Mouse (Mus musculus): ENCODE measurements at regions not wholly inside any gene's neighbourhood (a gene's known extent, or its start where the extent isn't known, plus 50 kb on each side); places are given as distances from the start of the nearest gene placed in this dataset.

- DNase-seq (ENCODE audit: low read depth, low spot score): no peak
- Histone ChIP-seq H3K36me3 (ENCODE audit: control insufficient read depth in 1 of 2, insufficient read depth in 2 of 2, low read length in 2 of 2) (no peaks in the 10 kb centered on the region), H3K9ac (ENCODE audit: control insufficient read depth, low read depth, low read length, poor library complexity, severe bottlenecking) (no peak overlapping the region), H3K27me3 (ENCODE audit: control insufficient read depth in 1 of 2, insufficient read depth in 2 of 2, low read length in 2 of 2) (peaks cover 0 to 13% of the 10 kb centered on the region in 2 experiments), H3K4me3 (ENCODE audit: control insufficient read depth in 1 of 2, insufficient read depth in 1 of 2, low read depth in 2 of 2, low read length in 2 of 2) (no peak overlapping the region), H3K79me2 (ENCODE audit: control insufficient read depth, insufficient read depth, low read length, poor library complexity) (no peaks in the 10 kb centered on the region), H3K4me1 (ENCODE audit: control insufficient read depth in 1 of 2, insufficient read depth in 2 of 2, low read length in 2 of 2) (no peaks in the 10 kb centered on the region), H3K9me3 (replicated peaks; ENCODE audit: insufficient read depth, low read length) (no peaks in the 10 kb centered on the region), H3K27ac (ENCODE audit: control insufficient read depth, low read depth, low read length) (no peak overlapping the region)
- TF ChIP-seq E2F4 (IDR thresholded peaks at IDR 0.05; ENCODE audit: borderline replicate concordance, low read depth, low read length) (no peak), POLR2AphosphoS5 (IDR thresholded peaks at IDR 0.05; ENCODE audit: borderline replicate concordance, low read depth, low read length) (no peak), MXI1 (IDR thresholded peaks at IDR 0.05; ENCODE audit: low read depth, low read length) (no peak), MYB (IDR thresholded peaks at IDR 0.05; ENCODE audit: low read depth, low read length) (no peak), MEF2A (IDR thresholded peaks at IDR 0.05; ENCODE audit: extremely low read depth, insufficient replicate concordance, low read depth, low read length, poor library complexity, severe bottlenecking) (no peak), MAZ (IDR thresholded peaks at IDR 0.05; ENCODE audit: low read depth, low read length) (no peak), TBP (IDR thresholded peaks at IDR 0.05; ENCODE audit: low read depth, low read length) (no peak), SIN3A (IDR thresholded peaks at IDR 0.05; ENCODE audit: low read length) (no peak), POLR2A (IDR thresholded peaks at IDR 0.05; ENCODE audit: control insufficient read depth in 1 of 2, insufficient read depth in 1 of 2, low read depth in 1 of 2, low read length in 2 of 2, poor library complexity in 1 of 2) (no peak)
Observed at GRCm38 (mm10) chr5:76078485-76078884, 61.6 kb upstream of the Srd5a3 start.

DNA sequence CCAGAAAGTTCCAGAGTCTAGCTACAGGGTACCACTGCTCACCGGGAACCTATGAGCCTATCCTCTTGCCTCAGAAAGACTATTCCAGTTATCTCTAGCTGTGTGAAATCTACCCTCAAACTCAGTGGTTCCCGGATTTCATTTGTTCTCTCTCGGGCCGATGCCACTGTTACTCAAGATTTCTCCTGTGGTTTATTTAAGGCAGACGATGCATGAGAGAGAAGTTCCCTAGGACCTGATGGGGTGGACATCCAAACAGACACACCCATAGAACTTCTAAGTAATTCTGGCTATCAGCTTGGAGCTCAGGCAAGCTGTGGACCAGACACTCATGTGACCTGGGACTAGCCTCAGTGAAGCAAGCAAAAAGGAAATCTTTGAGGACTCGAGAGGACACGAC, 63.8 kb upstream of the Srd5a3 start:
- Histone ChIP-seq H3K79me2 (ENCODE audit: control insufficient read depth, insufficient read depth, low read length, poor library complexity) (no peaks in the 10 kb centered on the region), H3K27ac (ENCODE audit: control insufficient read depth, low read depth, low read length) (no peak overlapping the region), H3K27me3 (ENCODE audit: control insufficient read depth in 1 of 2, insufficient read depth in 2 of 2, low read length in 2 of 2) (peaks cover 0 to 13% of the 10 kb centered on the region in 2 experiments), H3K4me3 (ENCODE audit: control insufficient read depth in 1 of 2, insufficient read depth in 1 of 2, low read depth in 2 of 2, low read length in 2 of 2) (no peak overlapping the region), H3K36me3 (ENCODE audit: control insufficient read depth in 1 of 2, insufficient read depth in 2 of 2, low read length in 2 of 2) (no peaks in the 10 kb centered on the region), H3K9ac (ENCODE audit: control insufficient read depth, low read depth, low read length, poor library complexity, severe bottlenecking) (no peak overlapping the region), H3K9me3 (replicated peaks; ENCODE audit: insufficient read depth, low read length) (no peaks in the 10 kb centered on the region), H3K4me1 (ENCODE audit: control insufficient read depth in 1 of 2, insufficient read depth in 2 of 2, low read length in 2 of 2) (no peaks in the 10 kb centered on the region)
- no peak for DNase-seq (ENCODE audit: low read depth, low spot score)
- no peak for TF ChIP-seq CHD1 (IDR thresholded peaks at IDR 0.05; ENCODE audit: low read depth, low read length)
- no peak for TF ChIP-seq HCFC1 (IDR thresholded peaks at IDR 0.05; ENCODE audit: low read depth, low read length)

DNA sequence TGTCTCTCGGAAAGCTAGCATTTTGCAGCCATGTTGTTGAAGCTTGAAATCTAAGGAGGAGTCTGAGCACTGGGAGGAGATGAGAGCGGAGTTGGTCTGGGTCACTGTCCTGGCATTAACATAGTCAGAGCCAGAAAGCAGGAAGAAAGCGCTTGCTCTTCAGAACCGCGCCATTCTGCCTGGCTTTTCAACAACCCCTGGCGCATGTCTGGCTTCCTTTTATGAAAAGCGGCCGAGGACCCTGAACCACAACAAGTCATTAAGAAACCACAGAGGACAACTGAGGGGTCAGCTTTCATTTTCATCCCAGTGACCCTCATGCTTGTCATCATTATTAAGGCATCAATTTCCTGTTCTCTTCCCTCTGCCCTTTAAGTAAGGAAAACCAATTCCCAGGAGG, 64.7 kb upstream of the Srd5a3 start:
- H3K4me1 ChIP-seq (ENCODE audit: control insufficient read depth in 1 of 2, insufficient read depth in 2 of 2, low read length in 2 of 2): no peaks in the 10 kb centered on the region
- no peak overlapping the region for H3K9ac ChIP-seq (ENCODE audit: control insufficient read depth, low read depth, low read length, poor library complexity, severe bottlenecking)
- no peak for TF ChIP-seq GABPA (IDR thresholded peaks at IDR 0.05; ENCODE audit: low read depth, low read length)
- TF ChIP-seq TCF12 (IDR thresholded peaks at IDR 0.05; ENCODE audit: low read depth, low read length): no peak
- TF ChIP-seq POLR2A (IDR thresholded peaks at IDR 0.05; ENCODE audit: control insufficient read depth in 1 of 2, insufficient read depth in 1 of 2, low read depth in 1 of 2, low read length in 2 of 2, poor library complexity in 1 of 2): no peak
- TF ChIP-seq MYC (IDR thresholded peaks at IDR 0.05; ENCODE audit: low read depth, low read length): no peak
- no peak for TF ChIP-seq RCOR1 (IDR thresholded peaks at IDR 0.05; ENCODE audit: low read depth, low read length)
- no peak for TF ChIP-seq NRF1 (IDR thresholded peaks at IDR 0.05; ENCODE audit: insufficient read depth, low read depth, low read length, poor library complexity, severe bottlenecking)
- no peak for TF ChIP-seq ZKSCAN1 (IDR thresholded peaks at IDR 0.05; ENCODE audit: low read depth, low read length)
- TF ChIP-seq E2F4 (IDR thresholded peaks at IDR 0.05; ENCODE audit: borderline replicate concordance, low read depth, low read length): no peak
- TF ChIP-seq KAT2A (conservative IDR thresholded peaks at IDR 0.05; ENCODE audit: low read depth, low read length): no peak
- no peak for TF ChIP-seq ELF1 (IDR thresholded peaks at IDR 0.05; ENCODE audit: low read depth, low read length)
- no peak for TF ChIP-seq UBTF (IDR thresholded peaks at IDR 0.05; ENCODE audit: borderline replicate concordance, insufficient read depth, low read depth, low read length)
- no peak for TF ChIP-seq MAX (IDR thresholded peaks at IDR 0.05; ENCODE audit: low read length)
- no peak for DNase-seq (ENCODE audit: low read depth, low spot score)
- no peaks in the 10 kb centered on the region for H3K79me2 ChIP-seq (ENCODE audit: control insufficient read depth, insufficient read depth, low read length, poor library complexity)
- H3K36me3 ChIP-seq (ENCODE audit: control insufficient read depth in 1 of 2, insufficient read depth in 2 of 2, low read length in 2 of 2): no peaks in the 10 kb centered on the region
- no peak overlapping the region for H3K27ac ChIP-seq (ENCODE audit: control insufficient read depth, low read depth, low read length)
- H3K9me3 ChIP-seq (replicated peaks; ENCODE audit: insufficient read depth, low read length): no peaks in the 10 kb centered on the region
- H3K4me3 ChIP-seq (ENCODE audit: control insufficient read depth in 1 of 2, insufficient read depth in 1 of 2, low read depth in 2 of 2, low read length in 2 of 2): no peak overlapping the region
- H3K27me3 ChIP-seq (ENCODE audit: control insufficient read depth in 1 of 2, insufficient read depth in 2 of 2, low read length in 2 of 2): peaks cover 0 to 13% of the 10 kb centered on the region in 2 experiments
